Mouse (Mus musculus): ENCODE data around the gene Vkorc1. TPM values are rescaled to one million over a fixed set of nuclear protein-coding genes. Genes with fewer than 3 reads are reported as not detected.
"Not testable (repeated sequence)": the region's sequence is repeated elsewhere in the genome, so short reads cannot be mapped to it uniquely, and the experiment has no call there.

The Vkorc1 gene
- polyA plus RNA-seq (2012; rRNA removed): 289 and 293 TPM in 2 replicates

GRCm38 (mm10) chr7:127895442-127895841 is at the start of gene Vkorc1, which contains the start of gene Gm21974:
Gene Vkorc1, minus strand, starts transcription at chr7:127895617.
Gene Gm21974, minus strand, starts transcription at chr7:127895454.
- peak within 1 kb of the TSS; percentile 57 for H3K27ac ChIP-seq (ENCODE audit: insufficient read depth, low read depth, low read length)
- WGBS: 1% methylated on average over 26 of the region's 26 CpGs

GRCm38 (mm10) chr7:127944614-127945013 is 49.2 kb upstream of the Vkorc1 start:
- WGBS: 18% methylated on average over 23 of the region's 23 CpGs
- H3K27me3 ChIP-seq (replicated peaks; ENCODE audit: control insufficient read depth, insufficient read depth, low read length): no peaks in the 10 kb centered on the region
- no peak overlapping the region for H3K4me3 ChIP-seq (ENCODE audit: insufficient read depth, low read depth, low read length)
- no peak for TF ChIP-seq POLR2A (IDR thresholded peaks at IDR 0.05; ENCODE audit: low read depth, low read length)
- H3K4me1 ChIP-seq (ENCODE audit: control insufficient read depth, insufficient read depth, low read length): no peaks in the 10 kb centered on the region
- no peaks in the 10 kb centered on the region for H3K36me3 ChIP-seq (ENCODE audit: control insufficient read depth, insufficient read depth, low read length)
- H3K27ac ChIP-seq (ENCODE audit: insufficient read depth, low read depth, low read length): no peak overlapping the region
- no peak for DNase-seq

More at GRCm38 (mm10) chr7:127895442-127895841, at the start of gene Vkorc1, which contains the start of gene Gm21974:
- Histone ChIP-seq H3K27me3 (replicated peaks; ENCODE audit: control insufficient read depth, insufficient read depth, low read length) (no peaks in the 10 kb centered on the region), H3K4me3 (ENCODE audit: insufficient read depth, low read depth, low read length) (peak within 1 kb of the TSS; percentile 79), H3K4me1 (ENCODE audit: control insufficient read depth, insufficient read depth, low read length) (no peaks in the 10 kb centered on the region; the same call in 1 of the 2 replicates), H3K36me3 (ENCODE audit: control insufficient read depth, insufficient read depth, low read length) (no peaks in the 10 kb centered on the region)
- TF ChIP-seq POLR2A (IDR thresholded peaks at IDR 0.05; ENCODE audit: low read depth, low read length) (peak; percentile 49), CTCF (conservative IDR thresholded peaks at IDR 0.05; ENCODE audit: insufficient read depth, insufficient read length, low read depth, low read length) (peak; percentile 48; the same call in 1 of the 2 replicates)
- DNase-seq: peak; percentile 99

GRCm38 (mm10) chr7:127942097-127942496 is 46.7 kb upstream of the Vkorc1 start:
- DNase-seq; H3K27me3 ChIP-seq (replicated peaks; ENCODE audit: control insufficient read depth, insufficient read depth, low read length); H3K4me3 ChIP-seq (ENCODE audit: insufficient read depth, low read depth, low read length); H3K27ac ChIP-seq (ENCODE audit: insufficient read depth, low read depth, low read length); H3K36me3 ChIP-seq (ENCODE audit: control insufficient read depth, insufficient read depth, low read length); H3K4me1 ChIP-seq (ENCODE audit: control insufficient read depth, insufficient read depth, low read length): not testable (repeated sequence)
- 46% methylated on average over 2 of the region's 2 CpGs for WGBS

GRCm38 (mm10) chr7:127936216-127936884 is 40.9 kb upstream of the Vkorc1 start:
- Histone ChIP-seq H3K27me3 (replicated peaks; ENCODE audit: control insufficient read depth, insufficient read depth, low read length) (no peaks in the 10 kb centered on the region), H3K4me1 (ENCODE audit: control insufficient read depth, insufficient read depth, low read length) (peaks cover 33% of the 10 kb centered on the region), H3K27ac (ENCODE audit: insufficient read depth, low read depth, low read length) (no peak overlapping the region), H3K4me3 (ENCODE audit: insufficient read depth, low read depth, low read length) (peak overlapping the region; percentile 75), H3K36me3 (ENCODE audit: control insufficient read depth, insufficient read depth, low read length) (no peaks in the 10 kb centered on the region)
- 65% methylated on average over 18 of the region's 18 CpGs for WGBS
- no peak for TF ChIP-seq CTCF (conservative IDR thresholded peaks at IDR 0.05; ENCODE audit: insufficient read depth, insufficient read length, low read depth, low read length)
- no peak for TF ChIP-seq POLR2A (IDR thresholded peaks at IDR 0.05; ENCODE audit: low read depth, low read length)
- no peak for DNase-seq

GRCm38 (mm10) chr7:127935748-127936159 is 40.3 kb upstream of the Vkorc1 start:
- Histone ChIP-seq H3K4me3 (ENCODE audit: insufficient read depth, low read depth, low read length) (peak overlapping the region; percentile 75), H3K27ac (ENCODE audit: insufficient read depth, low read depth, low read length) (peak overlapping the region; percentile 6; the same call in 1 of the 2 replicates)

GRCm38 (mm10) chr7:127935028-127935722 is 39.8 kb upstream of the Vkorc1 start:
- 0 out of 2 replicates have a peak overlapping the region, but pooled peaks have one; percentile 6 for H3K27ac ChIP-seq (ENCODE audit: insufficient read depth, low read depth, low read length)
- TF ChIP-seq POLR2A (IDR thresholded peaks at IDR 0.05; ENCODE audit: low read depth, low read length) (peak; percentile 20), CTCF (conservative IDR thresholded peaks at IDR 0.05; ENCODE audit: insufficient read depth, insufficient read length, low read depth, low read length) (peak; percentile 89)
- peak overlapping the region; percentile 75 for H3K4me3 ChIP-seq (ENCODE audit: insufficient read depth, low read depth, low read length)
- H3K36me3 ChIP-seq (ENCODE audit: control insufficient read depth, insufficient read depth, low read length): no peaks in the 10 kb centered on the region
- peak; percentile 98 for DNase-seq
- H3K4me1 ChIP-seq (ENCODE audit: control insufficient read depth, insufficient read depth, low read length): peaks cover 41% of the 10 kb centered on the region
- no peaks in the 10 kb centered on the region for H3K27me3 ChIP-seq (replicated peaks; ENCODE audit: control insufficient read depth, insufficient read depth, low read length)
- 6% methylated on average over 32 of the region's 32 CpGs for WGBS

More at GRCm38 (mm10) chr7:127935748-127936159, 40.3 kb upstream of the Vkorc1 start:
- under 1% methylated on average over 38 of the region's 38 CpGs for WGBS
- DNase-seq: no peak
- no peaks in the 10 kb centered on the region for H3K27me3 ChIP-seq (replicated peaks; ENCODE audit: control insufficient read depth, insufficient read depth, low read length)
- TF ChIP-seq POLR2A (IDR thresholded peaks at IDR 0.05; ENCODE audit: low read depth, low read length): no peak
- TF ChIP-seq CTCF (conservative IDR thresholded peaks at IDR 0.05; ENCODE audit: insufficient read depth, insufficient read length, low read depth, low read length): no peak
- peaks cover 36% of the 10 kb centered on the region for H3K4me1 ChIP-seq (ENCODE audit: control insufficient read depth, insufficient read depth, low read length)
- H3K36me3 ChIP-seq (ENCODE audit: control insufficient read depth, insufficient read depth, low read length): no peaks in the 10 kb centered on the region

GRCm38 (mm10) chr7:127934075-127934474 is 38.7 kb upstream of the Vkorc1 start:
- WGBS: 77% methylated on average over 5 of the region's 5 CpGs
- no peaks in the 10 kb centered on the region for H3K36me3 ChIP-seq (ENCODE audit: control insufficient read depth, insufficient read depth, low read length)
- H3K4me1 ChIP-seq (ENCODE audit: control insufficient read depth, insufficient read depth, low read length): peaks cover 42% of the 10 kb centered on the region

More at GRCm38 (mm10) chr7:127934075-127934474, 38.7 kb upstream of the Vkorc1 start:
- no peaks in the 10 kb centered on the region for H3K27me3 ChIP-seq (replicated peaks; ENCODE audit: control insufficient read depth, insufficient read depth, low read length)
- no peak for DNase-seq
- no peak for TF ChIP-seq CTCF (conservative IDR thresholded peaks at IDR 0.05; ENCODE audit: insufficient read depth, insufficient read length, low read depth, low read length)
- no peak for TF ChIP-seq POLR2A (IDR thresholded peaks at IDR 0.05; ENCODE audit: low read depth, low read length)
- no peak overlapping the region for H3K4me3 ChIP-seq (ENCODE audit: insufficient read depth, low read depth, low read length)
- no peak overlapping the region for H3K27ac ChIP-seq (ENCODE audit: insufficient read depth, low read depth, low read length)

Measured in kidney, adult 2 months (tissue).